Mouse (Mus musculus): Measurements from ENCODE around the gene Sdhc.
"Not testable (repeated sequence)": the region's sequence is repeated elsewhere in the genome, so short reads cannot be mapped to it uniquely, and the experiment has no call there.

Sdhc gene

GRCm38 (mm10) chr1:171078419-171078818 is 72.0 kb downstream of the Sdhc start:
- DNase-seq = not testable (repeated sequence)

DNA sequence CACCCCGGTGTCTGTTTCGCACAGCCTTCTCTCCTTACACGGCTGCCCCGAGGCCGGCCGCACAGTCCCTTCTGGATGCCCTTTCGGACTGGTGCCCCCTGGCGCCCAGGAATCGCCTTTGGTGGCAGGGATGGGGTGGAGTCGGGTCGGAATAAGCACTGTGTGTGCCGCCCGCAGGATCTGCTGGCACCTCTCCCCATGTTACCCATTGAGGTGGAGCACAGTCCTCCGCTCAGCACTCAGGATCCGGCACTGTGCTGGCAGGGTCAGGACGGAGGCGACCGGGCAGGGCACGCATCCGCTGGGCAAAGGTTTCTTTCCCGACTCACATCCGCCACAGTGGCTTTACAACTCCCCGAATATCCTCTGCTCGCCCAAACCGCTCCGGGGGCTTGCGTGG is 72.4 kb downstream of the Sdhc start:
- not testable (repeated sequence) for DNase-seq

DNA sequence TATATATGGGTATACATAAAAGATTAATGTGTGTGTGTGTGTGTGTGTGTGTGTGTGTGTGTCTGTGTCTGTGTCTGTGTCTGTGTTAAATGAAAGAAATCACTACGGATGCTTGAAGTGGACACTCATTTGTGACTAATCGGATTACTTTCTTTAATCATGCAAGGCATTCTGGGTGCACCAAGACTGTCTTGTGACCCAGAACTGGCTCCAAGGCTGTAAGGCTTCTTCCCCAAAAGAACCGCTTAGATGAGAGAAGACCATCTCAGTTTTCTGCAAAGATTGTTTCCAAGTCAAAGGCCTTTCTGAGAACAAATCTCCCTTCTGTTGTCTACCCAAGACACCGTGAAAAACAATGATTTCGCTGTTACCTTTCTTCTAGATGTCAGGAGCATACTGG is 73.2 kb downstream of the Sdhc start:
- not testable (repeated sequence) for DNase-seq

Data from liver (tissue).